Mouse (Mus musculus): Measurements from ENCODE around the gene Slc51a.
"Not testable (repeated sequence)": the region's sequence is repeated elsewhere in the genome, so short reads cannot be mapped to it uniquely, and the experiment has no call there.

Gene Slc51a

DNA sequence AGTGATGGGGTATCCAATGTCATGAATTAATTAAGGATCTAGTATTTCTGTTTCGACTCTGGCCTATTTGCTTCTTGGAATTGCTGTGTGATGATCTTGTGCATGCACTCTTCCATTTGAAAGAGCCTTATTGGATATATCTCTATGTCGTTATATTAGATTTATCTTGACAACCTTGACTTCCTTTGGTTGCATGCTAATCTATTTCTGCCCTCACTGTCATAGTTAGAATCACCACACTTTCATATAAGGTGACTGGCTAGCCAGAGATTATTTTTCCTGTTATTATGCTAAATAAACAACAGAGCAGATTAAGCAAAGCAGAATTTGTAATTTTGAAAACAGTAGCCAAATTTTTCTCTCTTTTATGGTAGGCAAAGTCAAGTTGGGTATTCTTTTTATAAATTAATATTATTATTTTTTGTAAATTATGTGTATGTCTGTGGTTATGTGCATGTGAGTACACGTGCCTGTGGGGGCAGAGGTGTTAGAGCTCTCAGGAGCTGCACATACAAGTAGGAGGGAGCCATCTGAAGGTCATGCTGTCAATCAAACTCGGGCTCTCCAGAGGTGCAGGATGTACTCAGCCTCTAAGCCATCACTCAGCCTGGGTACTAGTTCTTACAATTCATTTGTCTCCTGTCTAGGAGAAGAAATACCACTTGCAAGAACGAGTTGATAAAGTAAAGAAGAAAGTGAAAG lies 18.1 kb downstream of the Slc51a start:
- no peak for DNase-seq (ENCODE audit: low read depth, low spot score)

DNA sequence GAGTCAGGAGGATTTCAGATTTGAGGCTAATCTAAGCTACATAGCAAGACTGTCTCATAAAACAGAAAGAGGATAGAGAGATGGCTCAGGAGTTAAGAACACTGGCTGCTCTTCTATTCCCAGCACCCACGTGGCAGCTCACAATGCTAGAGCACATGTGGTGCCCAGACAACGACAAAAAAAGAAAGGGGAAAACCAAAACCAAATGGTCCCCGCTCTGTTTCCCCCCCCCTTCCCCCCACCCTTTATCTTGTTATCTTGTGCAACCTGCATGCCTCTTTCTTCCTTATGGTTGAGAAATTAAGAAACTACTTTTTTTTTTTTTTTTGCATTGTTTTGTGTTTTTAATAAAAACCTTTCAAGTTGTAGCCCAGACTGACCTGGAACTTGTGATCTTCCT lies 19.2 kb downstream of the Slc51a start:
- DNase-seq (ENCODE audit: low read depth, low spot score), result no peak

DNA sequence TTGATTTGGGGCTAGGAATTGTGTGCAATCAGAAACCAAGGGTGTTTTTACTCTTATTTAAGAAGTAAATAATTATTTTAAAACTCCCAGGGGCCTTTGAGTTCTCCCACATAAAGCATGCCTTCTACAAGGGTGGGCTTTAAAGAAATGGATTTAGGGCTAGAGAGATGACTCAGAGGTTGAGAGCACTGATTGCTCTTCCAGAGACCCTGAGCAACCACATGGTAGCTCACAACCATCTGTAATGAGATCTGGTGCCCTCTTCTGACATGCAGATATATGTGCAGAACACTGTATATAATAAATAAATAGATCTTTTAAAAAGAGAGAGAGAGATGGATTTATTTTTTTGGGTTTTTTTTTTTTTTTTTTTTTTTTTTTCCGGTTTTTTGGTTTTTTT lies 22.8 kb downstream of the Slc51a start:
- DNase-seq (ENCODE audit: low read depth, low spot score), result no peak

DNA sequence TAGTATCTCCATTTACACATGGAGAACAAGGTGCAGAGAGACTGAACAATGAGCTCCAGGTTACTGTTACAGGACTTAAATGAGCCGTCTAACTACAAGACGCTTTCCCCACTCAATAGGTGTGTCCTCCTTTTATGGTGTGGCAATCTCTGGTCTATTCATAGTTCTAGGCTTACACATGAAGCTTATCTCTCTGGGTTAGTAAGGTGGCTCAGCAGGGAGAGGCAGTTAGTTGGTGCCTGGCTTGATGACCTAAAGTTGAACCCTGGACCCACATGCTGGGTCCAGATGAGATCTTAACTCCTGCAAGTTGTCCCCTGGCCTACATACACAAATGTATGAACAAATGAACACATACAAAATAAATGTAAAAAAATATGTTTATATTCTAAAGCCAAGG lies 24.3 kb downstream of the Slc51a start:
- DNase-seq (ENCODE audit: low read depth, low spot score), result no peak

DNA sequence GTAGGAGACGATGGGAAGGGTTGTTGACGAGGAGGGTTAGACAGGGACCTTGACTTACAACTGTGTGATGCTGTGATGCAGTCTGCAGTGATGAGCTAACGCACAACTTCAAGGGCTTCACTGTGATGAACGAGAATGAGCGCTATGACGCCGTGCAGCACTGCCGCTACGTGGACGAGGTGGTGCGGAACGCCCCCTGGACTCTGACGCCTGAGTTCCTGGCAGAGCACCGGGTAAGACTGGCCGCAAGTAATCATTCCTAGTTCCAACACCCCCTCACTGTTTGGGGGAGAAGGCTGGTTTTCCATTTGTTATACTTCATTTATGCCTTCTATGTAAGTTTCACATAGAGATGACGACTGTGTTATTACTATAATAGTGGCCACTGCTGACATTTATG lies 24.7 kb downstream of the Slc51a start:
- DNase-seq (ENCODE audit: low read depth, low spot score), result no peak

DNA sequence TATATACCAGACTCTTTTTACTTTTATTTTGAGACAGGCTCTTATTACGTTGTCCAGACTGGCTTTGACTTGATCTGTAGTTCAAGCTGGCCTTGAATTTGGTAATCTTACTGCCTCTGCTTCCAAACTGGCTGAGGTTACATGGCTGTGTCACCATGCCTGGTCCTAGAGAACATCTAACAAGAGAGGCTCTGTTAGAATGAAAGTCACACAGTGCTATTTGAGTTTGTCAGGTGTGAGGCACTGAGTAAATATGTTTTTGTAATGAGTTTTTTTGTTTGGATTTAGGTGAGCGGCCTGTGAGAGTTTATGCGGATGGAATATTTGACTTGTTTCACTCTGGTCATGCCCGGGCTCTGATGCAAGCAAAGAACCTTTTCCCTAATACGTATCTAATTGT lies 26.0 kb downstream of the Slc51a start:
- no peak for DNase-seq (ENCODE audit: low read depth, low spot score)

DNA sequence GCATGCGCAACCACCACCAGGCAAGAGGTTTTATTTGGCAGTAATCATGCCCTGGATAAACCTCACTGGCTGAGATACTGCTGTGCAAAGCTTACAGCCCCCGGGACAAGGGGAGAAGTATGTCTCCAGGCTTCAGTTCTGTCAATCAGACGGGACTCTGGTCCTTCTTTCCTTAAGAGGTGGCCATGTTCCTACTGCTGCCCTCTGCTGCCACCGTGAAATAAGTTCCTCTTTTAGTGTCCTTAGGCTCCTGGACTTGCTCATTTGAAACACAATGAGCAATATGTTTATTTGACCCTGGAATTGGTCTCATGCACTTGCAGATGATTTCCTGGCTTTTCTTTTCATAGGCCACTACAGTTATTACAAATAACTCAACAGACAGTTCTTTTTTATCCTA lies 27.2 kb downstream of the Slc51a start:
- DNase-seq (ENCODE audit: low read depth, low spot score), result no peak

DNA sequence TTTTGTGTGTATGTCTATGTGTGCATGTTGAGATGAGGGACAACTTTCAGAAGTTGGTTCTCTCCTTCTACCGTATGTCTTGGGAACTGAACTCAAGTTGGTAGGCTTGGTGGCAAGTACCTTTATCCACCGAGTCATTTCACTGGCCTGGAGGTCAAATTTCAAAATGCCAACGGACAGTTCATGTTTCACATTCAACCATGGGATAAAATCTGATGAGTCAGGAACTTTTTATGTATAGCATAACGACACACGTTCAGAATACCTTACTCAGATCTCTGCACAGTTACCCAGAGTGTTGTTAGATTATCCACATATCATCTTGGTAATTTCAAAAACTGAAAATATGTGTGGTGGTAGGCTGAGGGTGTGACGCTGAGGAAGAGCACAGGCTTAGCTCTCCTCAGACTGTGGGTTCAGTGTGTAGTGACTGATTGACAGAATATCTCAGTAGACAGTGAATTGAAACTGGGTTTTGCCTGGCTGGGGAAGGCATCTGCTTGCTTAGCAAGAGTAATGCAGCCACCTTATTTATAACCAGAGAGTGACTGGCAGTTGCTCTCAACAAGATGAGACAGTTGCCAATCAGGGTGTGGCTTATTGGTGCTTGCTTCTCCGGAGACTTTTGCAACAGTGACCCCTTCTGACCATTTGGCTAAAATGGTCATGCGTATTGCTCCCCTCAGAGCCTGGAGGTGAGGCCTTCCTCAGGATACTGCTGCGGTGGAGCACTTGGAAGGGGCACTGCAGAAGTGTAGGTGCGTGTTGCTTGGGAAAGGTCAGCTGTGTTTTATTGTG lies 29.9 kb downstream of the Slc51a start:
- DNase-seq (ENCODE audit: low read depth, low spot score), result peak; percentile 57

DNA sequence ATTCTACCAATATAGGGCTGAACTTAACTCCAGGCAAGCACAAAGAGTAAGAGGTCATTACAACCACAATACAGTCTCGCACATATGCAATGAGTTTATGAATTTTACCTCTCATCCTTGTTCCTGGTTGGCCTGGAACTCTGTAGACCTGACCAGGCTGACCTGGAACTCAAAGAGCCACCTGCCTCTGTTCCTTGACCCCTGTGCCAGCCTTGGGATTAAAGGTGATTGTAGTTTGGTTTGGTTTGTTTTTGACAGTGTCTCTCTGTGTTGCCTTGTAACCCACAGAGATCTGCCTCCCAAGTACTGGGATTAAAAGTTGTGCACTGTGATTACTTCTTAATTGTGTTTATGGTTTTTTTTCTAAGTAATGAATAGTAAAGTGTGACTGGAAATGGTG lies 30.9 kb downstream of the Slc51a start:
- DNase-seq (ENCODE audit: low read depth, low spot score), result no peak

DNA sequence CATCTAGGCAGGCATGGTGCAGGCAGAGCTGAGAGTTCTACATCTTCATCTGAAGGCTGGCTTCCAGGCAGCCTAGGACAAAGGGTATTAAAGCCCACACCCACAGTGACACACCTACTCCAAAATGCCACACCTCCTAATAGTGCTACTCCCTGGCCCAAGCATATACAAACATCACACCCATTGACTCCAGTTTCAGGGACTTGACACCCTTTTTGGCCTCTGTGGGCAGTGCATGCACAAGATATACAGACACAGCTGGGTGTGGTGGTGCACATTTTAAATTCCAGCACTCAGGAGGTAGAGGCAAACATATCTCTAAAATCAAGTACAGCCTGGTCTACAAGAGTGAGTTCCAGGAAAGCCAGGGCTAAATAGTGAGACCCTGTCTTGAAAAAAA lies 31.6 kb downstream of the Slc51a start:
- DNase-seq (ENCODE audit: low read depth, low spot score), result no peak

DNA sequence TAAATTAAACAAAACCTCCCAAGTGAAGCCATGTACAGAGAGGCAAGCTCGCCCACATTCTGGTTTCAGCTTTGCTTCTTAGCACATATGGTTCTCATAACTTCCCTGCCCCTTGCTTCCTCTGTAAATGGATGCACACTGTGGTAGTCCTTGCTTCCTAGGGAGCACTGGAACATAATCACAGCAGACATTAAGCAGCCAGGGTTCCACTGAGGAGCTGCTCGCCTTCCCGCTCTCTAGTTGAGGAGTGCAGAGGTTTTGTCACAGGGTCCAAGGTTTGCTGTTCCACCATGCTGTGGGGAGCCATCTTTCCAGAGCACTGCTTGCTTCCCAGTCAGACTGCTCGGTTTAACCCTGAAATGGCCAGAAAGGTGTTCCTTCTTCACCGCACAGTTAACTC lies 33.0 kb downstream of the Slc51a start:
- no peak for DNase-seq (ENCODE audit: low read depth, low spot score)

DNA sequence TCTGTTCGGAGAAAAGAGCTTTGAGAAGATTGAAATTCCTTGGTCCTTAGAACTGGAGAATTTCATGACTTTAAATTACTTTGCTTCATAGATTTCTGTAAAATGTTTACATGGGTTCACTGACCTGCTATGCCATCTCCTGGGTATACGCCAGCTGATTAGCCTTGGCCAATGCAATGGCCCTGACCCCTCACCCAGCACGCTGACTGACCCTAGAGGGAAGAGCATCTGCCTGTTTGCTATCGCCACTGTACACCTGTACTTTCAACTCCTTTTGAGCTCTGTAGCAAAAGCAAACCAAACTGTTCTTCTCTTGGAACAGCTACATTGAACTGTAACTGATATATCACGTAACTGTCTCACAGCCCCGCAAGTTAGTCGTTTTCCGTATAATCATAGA lies 34.6 kb downstream of the Slc51a start:
- DNase-seq (ENCODE audit: low read depth, low spot score), result no peak

DNA sequence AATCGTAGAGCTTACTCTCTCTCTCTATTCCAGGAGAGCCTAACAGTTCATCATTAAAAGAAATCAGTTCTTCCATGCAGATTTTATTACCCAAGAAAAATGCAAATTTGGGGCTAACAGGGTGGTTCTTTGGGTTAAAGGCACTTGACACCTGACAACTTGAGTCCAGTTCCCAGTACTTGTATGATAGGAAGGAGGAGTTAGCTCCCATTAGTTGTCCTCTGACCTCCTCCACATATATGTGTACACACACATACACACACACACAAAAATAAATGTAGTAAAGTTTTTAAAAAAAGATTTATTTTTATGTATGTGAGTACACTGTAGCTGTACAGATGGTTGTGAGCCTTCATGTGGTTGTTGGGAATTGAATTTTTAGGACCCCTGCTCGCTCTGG lies 37.5 kb downstream of the Slc51a start:
- DNase-seq (ENCODE audit: low read depth, low spot score), result no peak

DNA sequence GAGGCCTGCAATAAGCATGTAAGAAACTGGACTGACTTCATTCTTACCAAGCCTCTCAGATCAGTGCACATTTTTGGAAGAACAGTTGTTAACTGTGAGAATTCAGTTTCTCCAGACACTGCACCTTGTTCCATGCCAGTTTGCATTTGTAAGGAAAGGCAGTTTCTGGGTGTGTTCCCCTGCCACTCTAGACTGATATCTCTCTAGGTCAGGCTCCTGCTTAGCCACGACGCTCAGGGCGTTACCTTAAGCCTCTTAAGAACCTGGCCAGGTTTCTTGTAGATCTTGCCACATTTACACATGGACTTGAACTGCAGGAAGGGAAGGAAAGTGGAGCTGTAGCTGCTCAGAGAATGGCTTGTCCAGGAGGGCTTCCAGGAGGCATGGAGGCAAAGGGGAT lies 38.0 kb downstream of the Slc51a start:
- DNase-seq (ENCODE audit: low read depth, low spot score), result no peak

DNA sequence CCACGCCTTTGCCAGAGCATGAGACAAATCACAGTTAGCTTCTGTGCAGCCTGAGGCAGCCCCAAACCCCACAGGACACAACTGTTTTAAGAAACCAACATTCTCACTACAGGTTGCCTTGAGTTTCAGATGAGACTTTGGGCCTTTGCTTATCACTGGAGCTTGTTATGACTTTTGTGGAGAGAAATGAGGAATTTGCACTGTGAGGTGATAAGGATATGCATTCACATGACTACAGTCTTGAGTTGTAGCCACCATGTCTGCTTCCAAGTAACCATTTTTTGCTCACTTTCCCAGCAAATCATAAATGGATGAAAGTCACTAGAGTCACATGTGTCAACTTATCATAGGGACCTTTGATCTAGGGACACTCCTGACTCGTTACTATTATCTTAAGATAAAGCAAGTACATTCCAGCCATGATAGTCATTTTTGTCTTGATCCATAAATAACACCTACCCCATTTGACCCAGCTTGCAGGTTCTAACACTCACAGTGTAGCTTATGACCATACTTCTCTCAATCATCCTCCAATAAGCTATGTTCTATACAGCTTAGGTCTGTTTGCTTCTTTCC lies 41.0 kb downstream of the Slc51a start:
- DNase-seq (ENCODE audit: low read depth, low spot score), result no peak

DNA sequence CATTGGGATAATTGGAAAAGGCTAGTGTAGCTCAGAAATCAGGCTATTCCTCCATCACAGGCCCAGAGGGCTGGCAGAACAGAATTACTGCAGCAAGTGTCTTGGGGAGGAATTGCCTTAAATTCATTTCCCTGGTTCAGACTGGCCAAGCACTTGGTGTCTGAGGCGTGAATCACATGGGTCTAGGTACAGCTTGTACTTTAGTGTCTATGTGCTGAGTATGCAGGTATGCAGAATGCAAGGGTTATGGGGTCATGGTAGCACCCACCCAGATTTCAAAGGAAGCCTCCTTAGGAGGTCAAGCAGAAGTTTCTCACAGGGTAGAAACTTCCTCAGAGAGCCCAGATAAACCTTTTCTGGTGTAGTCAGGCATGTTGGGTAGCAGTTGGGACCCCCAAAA lies 42.1 kb downstream of the Slc51a start:
- no peak for DNase-seq (ENCODE audit: low read depth, low spot score)

DNA sequence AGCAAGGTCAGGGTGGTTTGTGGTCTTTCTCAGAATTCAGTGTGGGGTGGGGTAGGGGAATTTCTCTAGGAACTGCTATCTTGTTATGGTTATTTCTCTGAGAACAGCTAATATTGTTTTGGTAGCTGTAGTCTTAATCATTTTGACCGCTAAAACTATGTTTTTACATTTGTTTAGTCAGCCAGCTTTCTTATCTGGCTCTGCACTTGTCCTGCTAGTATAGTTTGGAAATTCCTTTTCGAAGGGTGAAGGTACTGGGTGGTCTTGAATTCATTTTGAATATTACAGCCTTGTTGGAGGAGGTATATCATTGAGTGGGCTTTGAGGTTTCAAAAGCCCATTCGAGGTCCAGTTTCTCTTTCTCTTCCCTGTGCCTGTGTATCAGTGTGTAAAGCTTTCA lies 43.1 kb downstream of the Slc51a start:
- DNase-seq (ENCODE audit: low read depth, low spot score), result not testable (repeated sequence)

DNA sequence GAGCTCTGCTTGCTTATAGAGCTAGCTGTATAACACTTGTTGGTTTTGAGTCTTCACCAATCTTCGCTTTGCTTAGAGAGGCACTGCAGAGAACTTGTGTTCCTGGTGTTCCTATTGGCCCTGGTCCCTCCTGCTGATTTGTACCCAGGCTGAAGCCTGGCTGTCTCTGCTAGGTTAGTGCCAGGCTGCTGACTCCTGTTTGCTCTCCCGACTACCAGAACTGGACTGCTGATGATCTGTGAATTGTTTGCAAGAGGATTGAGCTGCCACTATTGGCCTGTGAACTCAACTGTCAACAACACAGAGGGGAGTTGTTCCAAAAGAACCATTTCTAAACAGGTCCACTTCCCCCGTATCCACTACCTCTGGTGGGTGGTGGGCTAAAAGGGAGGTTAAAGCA lies 46.2 kb downstream of the Slc51a start:
- DNase-seq (ENCODE audit: low read depth, low spot score), result no peak

DNA sequence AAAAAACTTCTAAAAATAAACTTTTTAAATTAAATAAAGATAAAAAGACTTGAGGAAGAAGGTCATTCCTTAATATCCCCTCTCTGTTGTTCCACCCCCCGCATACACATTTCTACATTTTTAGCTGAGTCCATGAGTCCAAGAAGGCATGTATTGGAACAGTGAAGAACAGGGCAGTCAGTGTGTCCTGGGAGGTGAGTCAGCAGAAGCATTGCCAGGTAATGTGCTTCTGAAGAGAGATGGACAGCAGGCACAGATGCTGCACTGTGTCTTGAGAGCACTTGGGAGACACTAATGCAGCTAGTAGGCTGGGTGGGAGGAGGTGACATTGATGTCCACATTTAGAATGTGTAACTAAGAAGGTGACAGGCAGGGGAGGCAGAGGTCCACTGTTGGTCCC lies 50.4 kb downstream of the Slc51a start:
- no peak for DNase-seq (ENCODE audit: low read depth, low spot score)

DNA sequence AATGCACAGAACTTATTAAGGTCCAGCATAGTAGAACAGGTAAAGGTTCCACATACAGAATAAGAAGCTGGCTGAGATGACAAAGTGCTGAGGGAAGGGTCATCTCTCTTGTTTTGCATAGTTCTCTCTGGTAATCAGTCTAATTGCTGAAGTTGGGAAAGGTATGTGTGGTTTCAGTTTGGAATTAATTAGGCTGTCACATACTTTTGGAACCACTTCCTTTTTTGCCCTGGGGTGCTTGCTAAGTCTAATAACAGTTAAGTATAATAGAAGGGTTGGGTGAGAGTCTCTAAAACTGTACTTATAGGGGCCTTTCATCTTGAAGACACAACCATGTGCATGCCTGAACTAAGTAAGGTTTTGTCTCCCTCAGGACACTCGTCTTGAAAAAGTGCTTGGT lies 51.0 kb downstream of the Slc51a start:
- no peak for DNase-seq (ENCODE audit: low read depth, low spot score)

DNA sequence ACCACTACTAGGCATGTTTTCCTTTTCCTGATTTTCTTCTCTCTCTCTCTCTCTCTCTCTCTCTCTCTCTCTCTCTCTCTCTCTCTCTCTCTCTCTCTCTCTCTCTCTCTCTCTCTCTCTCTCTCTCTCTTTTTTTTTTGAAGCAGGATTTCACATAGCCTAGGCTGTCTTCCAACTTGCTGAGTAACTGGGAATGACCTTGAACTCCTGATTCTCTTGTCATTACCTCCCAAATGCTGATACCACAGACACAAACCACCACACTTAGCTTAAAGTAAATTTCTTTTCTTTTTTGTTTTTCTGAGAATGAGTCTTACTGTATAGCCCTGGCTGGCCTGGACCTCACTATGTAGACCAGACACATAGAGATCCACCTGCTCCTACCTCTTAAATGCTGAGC lies 53.0 kb downstream of the Slc51a start:
- no peak for DNase-seq (ENCODE audit: low read depth, low spot score)

DNA sequence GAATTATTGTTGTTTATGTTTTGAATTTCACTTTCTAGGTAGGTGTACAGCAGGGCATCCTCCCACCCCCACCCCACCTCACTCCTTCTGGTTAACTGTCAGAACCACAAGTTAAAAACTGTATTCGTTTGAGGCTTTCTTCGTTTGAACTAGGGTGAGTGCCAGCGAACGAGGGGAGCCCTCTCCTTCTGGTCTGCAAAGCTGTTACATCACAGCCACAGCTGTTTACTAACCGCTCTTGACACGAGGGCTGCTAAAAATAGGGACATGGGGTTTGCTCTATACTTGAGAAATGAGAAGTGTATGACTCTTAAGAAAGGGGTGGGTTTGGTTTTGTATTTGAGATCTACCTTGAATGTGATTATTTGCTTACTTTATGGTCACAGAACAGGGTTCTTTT lies 53.6 kb downstream of the Slc51a start:
- no peak for DNase-seq (ENCODE audit: low read depth, low spot score)

DNA sequence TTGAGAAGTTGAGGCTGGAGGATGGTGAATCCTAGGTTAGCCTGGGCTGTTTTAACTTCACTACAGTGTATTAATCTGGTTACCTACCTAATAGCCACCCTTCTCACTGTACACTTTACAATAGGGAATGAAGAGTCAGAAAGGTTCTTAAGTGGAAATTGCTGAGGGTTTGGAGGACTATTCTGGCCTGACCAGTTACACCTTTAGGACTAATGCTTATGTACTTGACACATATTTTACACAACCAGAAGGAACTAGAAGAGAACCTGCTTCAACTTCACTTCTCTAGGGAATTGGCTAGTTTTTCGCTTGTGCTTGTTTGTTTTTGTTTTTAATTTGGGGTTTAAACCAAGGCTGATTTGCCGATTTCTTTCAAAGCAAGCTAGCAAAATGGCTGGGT lies 54.5 kb downstream of the Slc51a start:
- no peak for DNase-seq (ENCODE audit: low read depth, low spot score)

All from retina, postnatal 7 days (tissue).